Mouse (Mus musculus): ENCODE results near the gene Mrpl36.

Gene Mrpl36

DNA sequence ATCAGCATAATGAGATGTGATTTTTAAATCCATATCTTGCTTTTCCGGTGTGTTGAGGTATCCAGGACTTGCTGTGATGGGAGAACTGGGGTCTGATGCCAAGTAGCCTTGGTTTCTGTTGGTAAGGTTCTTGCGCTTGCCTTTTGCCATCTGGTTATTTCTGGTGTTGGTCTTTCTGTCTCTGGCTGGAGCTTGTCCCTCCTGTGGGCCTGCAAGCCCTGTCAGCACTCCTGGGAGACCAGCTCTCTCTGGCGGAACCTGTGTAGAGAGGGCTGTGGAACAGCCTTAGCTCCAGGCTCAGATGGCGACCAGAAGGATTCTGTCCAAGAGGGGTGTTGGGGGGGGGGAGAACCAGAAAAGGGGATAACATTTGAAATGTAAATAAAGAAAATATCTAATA, 18.4 kb downstream of the Mrpl36 start:
- DNase-seq (ENCODE audit: extremely low spot score, low spot score): no peak

GRCm38 (mm10) chr13:73347171-73347570, 18.9 kb downstream of the Mrpl36 start:
- no peak for DNase-seq (ENCODE audit: extremely low spot score, low spot score)

DNA sequence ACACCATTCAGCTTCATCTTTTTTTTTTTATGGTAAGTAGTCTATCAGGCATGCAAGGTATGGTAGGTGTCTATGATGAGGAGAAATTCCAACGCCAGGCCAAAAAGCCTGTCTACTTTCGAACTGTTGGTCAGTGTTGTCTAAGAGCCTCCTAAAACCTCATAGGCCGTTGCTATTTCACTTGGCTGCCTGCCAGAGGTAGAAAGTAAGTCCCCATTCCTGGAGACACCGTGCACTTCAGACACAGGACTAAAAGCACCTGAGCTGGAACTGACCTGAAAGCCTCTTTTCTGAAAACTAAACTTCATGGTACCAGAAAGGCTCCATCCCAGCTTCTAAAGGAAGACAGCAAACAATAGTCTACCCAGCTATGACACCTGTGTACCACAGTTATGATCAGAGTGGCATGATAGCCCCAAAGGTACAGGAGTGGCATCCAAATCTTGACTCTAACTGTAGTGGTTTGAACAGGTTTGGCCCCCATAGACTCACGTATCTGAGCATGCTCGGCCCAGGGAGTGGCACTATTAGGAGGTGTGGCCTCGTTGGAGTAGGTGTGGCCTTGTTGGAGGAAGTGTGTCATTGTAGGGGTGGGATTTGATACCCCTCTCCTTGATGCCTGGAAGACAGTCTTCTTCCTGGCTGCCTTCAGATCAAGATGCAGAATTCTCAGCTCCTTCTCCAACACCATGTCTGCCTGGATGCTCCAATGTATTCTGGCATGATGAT, 19.8 kb downstream of the Mrpl36 start:
- DNase-seq (ENCODE audit: extremely low spot score, low spot score): no peak

DNA sequence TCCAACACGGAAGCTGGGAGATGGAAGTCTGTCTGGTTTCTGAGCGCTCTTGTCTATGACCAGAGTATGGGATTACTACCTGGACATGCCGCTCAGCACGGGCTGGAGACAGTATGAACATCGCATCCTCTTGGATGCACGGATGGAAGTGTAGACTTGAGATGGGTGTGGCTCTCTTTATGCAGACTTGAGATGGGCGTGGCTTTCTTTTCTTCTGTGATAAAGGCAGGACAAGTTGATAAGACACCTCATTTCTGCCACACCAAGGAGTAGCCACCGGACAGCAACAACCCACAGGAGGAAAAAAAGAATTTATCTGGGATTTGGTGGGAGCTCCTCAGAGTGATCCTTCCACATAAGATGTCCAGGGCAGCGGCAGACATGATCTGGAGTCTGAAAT, 22.4 kb downstream of the Mrpl36 start:
- no peak for DNase-seq (ENCODE audit: extremely low spot score, low spot score)

GRCm38 (mm10) chr13:73351910-73352309, 23.6 kb downstream of the Mrpl36 start:
- DNase-seq (ENCODE audit: extremely low spot score, low spot score): no peak

DNA sequence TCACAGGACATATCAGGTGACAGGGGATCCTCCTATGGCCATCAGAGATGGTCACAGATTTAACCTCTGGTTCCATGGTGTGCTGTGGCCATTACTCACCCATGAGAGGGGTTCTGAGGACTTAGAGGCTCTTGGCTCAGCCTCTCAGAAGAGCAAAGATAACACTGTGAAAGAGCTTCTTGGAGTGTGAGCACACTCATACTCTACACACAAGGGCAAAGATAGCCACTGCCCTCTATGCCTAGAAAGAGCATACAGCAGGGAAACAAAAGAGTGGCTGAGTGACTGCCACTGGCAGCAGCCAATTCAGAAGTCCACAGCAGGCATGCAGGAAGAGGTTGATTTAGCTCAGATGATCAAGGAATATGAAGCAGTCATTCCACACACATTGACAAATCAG, 24.2 kb downstream of the Mrpl36 start:
- no peak for DNase-seq (ENCODE audit: extremely low spot score, low spot score)

- DNase-seq (ENCODE audit: extremely low spot score, low spot score): no peak
These were observed 28.8 kb downstream of the Mrpl36 start for GRCm38 (mm10) chr13:73357106-73357505.

DNA sequence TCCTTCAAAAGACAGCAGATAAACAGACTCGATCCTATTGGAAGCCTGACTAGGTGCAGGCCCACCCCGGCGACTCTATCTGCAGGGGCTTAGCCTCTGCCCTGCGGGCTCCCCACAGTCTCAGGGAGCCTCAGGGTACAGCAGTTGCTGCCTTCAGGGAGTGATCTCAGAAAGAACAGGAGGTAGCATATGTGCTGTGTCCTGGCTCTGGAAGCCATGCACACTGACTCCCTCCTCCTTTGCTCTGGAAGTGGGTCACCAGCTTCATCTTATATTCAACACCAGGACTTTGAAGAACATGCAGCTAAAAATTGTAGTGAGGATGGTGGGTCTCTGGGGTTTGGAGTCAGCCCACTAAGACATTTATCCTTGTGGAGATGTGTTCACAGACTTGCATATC, 45.1 kb downstream of the Mrpl36 start:
- DNase-seq (ENCODE audit: extremely low spot score, low spot score): no peak

GRCm38 (mm10) chr13:73374612-73375011, 46.3 kb downstream of the Mrpl36 start:
- no peak for DNase-seq (ENCODE audit: extremely low spot score, low spot score)

GRCm38 (mm10) chr13:73377637-73378036, 49.3 kb downstream of the Mrpl36 start:
- no peak for DNase-seq (ENCODE audit: extremely low spot score, low spot score)
